Mouse (Mus musculus) forebrain, embryonic 14.5 days (tissue): Measurements from ENCODE around the gene Pde1a. TPM values are rescaled to one million over a fixed set of nuclear protein-coding genes. Genes with fewer than 3 reads are reported as not detected.

ENCODE experiments used
- ATAC-seq: fragments of 200-750 bp; cut with Nextera tagmentation; 2 replicates; pipeline ENCODE4 v1.8.0; 2017; ENCODE audit warnings: mild to moderate bottlenecking, moderate library complexity
- DNase-seq: peaks from one replicate; pipeline ENCODE4 v3.0.0-alpha.2; 2015; ENCODE audit warnings: low spot score
- H3K27ac ChIP-seq: fragments of 300-500 bp; sonication (generic); 2 replicates; pipeline ENCODE4 v1.5.1; 2014; ENCODE audit warnings: low read depth, mild to moderate bottlenecking, control low read depth, low read length, moderate library complexity
- H3K27me3 ChIP-seq: fragments of 300-500 bp; sonication (generic); replicated peaks from 2 replicates; pipeline ENCODE4 v1.6.1; 2014; ENCODE audit warnings: low read length, control low read depth, mixed read lengths; ENCODE audit not compliant: control insufficient read depth, insufficient read depth
- H3K36me3 ChIP-seq: fragments of 300-500 bp; sonication (generic); 2 replicates; pipeline ENCODE4 v1.6.1; 2014; ENCODE audit warnings: low read length, control low read depth; ENCODE audit not compliant: control insufficient read depth, insufficient read depth
- H3K4me1 ChIP-seq: fragments of 300-500 bp; sonication (generic); 2 replicates; pipeline ENCODE4 v1.6.1; 2014; ENCODE audit warnings: antibody characterized with exemption, low read length, control low read depth; ENCODE audit not compliant: control insufficient read depth, insufficient read depth
- H3K4me2 ChIP-seq: fragments of 300-500 bp; sonication (generic); 2 replicates; pipeline ENCODE4 v1.6.1; 2014; ENCODE audit warnings: mild to moderate bottlenecking, control low read depth, low read length
- H3K4me3 ChIP-seq: fragments of 300-500 bp; sonication (generic); 2 replicates; pipeline ENCODE4 v1.5.1; 2014; ENCODE audit warnings: low read depth, low read length, control low read depth
- H3K9ac ChIP-seq: fragments of 300-500 bp; sonication (generic); 2 replicates; pipeline ENCODE4 v1.6.1; 2014; ENCODE audit warnings: mild to moderate bottlenecking, low read length, control low read depth, moderate library complexity
- H3K9me3 ChIP-seq: fragments of 300-500 bp; sonication (generic); replicated peaks from 2 replicates; pipeline ENCODE4 v1.6.1; 2016; ENCODE audit warnings: low read length, control low read depth, mixed read lengths; ENCODE audit not compliant: control insufficient read depth
- WGBS: fragments of 180-500 bp; shearing (Covaris S2); extraction: QIAGEN DNeasy Blood & Tissue Kit; methylation state at CpG from one replicate; pipeline ENCODE4 v1.1.7; 2014; 5-methylcytosine and 5-hydroxymethylcytosine counted together
- polyA plus RNA-seq: library from polyadenylated mRNA; unstranded; fragments of >200 nt; fragmentation: Nextera tagmentation; extraction: Ambion mirVana; gene quantifications from 2 replicates; pipeline ENCODE4 v1.2.1, GENCODE M21; 2014

Gene Pde1a
- polyA plus RNA-seq, 1 experiment from 2014 or later = 10.5 TPM

DNA sequence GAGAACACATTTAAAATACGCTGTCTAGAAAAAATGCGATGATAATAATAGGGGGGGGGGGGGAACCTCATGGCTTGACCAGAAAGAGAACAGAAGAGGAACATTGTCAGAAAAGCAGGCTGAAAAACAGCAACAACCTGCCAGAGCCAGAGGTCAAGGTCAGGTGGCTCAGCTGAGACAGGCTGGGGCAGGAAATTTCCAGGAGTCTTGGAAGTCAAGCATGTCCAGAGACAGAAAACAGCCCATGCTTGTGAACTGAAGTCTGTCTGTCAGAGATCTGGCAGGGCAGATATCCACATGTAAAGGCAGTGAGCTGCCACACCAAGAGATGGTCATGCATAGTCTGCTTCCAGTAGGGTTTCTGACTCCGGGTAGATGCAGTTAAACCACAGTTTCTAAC lies 147.5 kb downstream of the Pde1a start:
- Histone ChIP-seq H3K4me1 (no peaks in the 10 kb centered on the region), H3K4me2 (no peak overlapping the region), H3K9ac (no peak overlapping the region), H3K27me3 (no peaks in the 10 kb centered on the region), H3K36me3 (no peaks in the 10 kb centered on the region), H3K4me3 (no peak overlapping the region), H3K27ac (no peak overlapping the region), H3K9me3 (no peaks in the 10 kb centered on the region)
- DNase-seq = no peak
- ATAC-seq = no peak
- WGBS = 94% methylated on average over 3 of the region's 3 CpGs

DNA sequence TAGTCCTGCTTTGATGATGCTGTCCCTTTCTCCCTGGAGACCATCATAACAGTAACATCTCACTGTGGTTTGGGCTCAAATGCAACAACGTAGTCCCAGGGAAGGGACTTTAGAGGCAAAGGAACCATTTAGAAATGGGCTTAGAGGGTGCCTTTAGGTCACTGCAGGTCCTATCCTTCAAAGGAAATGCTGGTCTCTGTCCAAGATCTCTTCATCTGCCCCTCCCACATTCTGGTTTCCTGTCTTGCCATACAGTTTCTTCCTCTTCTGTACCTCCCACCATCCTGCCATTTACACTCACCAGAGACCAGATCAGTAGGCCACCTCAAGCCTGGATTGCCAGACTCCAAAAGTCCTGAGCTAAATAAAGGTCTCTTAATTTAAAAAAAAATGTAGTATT lies 150.3 kb downstream of the Pde1a start:
- no peak overlapping the region for H3K4me2 ChIP-seq
- H3K9me3 ChIP-seq = no peaks in the 10 kb centered on the region
- no peaks in the 10 kb centered on the region for H3K27me3 ChIP-seq
- H3K27ac ChIP-seq = no peak overlapping the region
- H3K4me3 ChIP-seq = no peak overlapping the region
- no peaks in the 10 kb centered on the region for H3K36me3 ChIP-seq
- no peaks in the 10 kb centered on the region for H3K4me1 ChIP-seq
- WGBS = 97% methylated on average over 1 of the region's 1 CpGs
- no peak for DNase-seq
- no peak overlapping the region for H3K9ac ChIP-seq
- no peak for ATAC-seq

DNA sequence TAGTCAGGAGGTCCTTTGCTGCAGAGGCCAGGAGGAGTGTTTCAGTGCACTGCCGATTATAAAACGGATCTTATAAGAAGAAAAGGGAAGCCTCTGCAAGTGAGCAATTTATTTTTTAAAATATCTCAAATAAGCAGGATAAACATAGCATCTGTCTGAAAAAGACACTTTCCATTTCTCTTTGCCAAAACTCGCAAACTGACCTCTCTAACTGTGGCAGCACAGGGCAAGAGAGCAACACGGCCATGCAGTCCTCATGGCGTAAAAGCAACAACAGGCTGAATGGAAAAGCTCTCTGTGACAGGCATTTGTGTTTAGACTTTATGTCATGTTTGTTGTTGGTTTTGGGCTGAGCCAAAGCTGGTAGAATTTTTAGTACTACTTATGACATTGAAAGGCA lies 152.0 kb downstream of the Pde1a start:
- no peak overlapping the region for H3K4me3 ChIP-seq
- no peaks in the 10 kb centered on the region for H3K36me3 ChIP-seq
- no peak overlapping the region for H3K4me2 ChIP-seq
- no peak overlapping the region for H3K9ac ChIP-seq
- no peaks in the 10 kb centered on the region for H3K4me1 ChIP-seq
- H3K9me3 ChIP-seq = no peaks in the 10 kb centered on the region
- H3K27me3 ChIP-seq = no peaks in the 10 kb centered on the region
- DNase-seq (no peak), ATAC-seq (no peak)
- H3K27ac ChIP-seq = no peak overlapping the region
- 81% methylated on average over 5 of the region's 5 CpGs for WGBS

DNA sequence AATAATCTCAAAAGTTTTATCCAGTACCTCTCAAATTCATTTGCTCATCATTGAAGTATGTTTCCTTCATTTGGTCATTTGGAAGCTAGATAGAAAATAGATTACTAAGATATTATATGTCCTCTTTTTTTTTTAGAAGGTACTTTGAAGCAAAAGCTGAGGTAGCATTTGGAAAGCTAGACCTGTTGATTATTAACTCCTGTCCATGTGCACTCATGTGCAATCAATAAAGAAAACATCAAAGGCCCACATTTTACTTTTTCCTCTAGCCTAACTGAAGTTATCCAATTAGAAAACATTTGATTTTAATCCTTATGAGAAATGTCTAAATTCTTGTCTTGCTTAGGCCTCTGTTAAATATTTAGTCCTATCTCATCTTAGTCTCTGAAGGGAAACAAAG lies 153.3 kb downstream of the Pde1a start:
- ATAC-seq = no peak

DNA sequence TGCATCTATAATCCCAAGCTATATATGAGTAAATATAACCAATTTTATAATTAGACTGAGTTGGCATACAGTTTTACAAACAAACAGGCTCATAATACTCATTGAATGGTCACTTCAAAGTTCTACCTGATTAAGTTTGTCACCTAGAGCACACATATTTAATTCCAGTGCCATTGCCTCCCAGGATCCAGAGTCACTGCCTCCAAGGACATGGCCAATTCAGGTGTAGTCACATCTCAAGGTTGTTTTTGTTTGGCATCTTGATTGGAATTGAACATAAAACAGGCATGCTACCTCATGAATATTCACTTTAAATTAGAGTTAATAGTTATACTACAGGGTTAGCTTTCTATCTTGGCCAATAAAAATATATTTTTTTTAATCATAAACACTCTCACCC lies 157.0 kb downstream of the Pde1a start:
- Histone ChIP-seq H3K4me3 (no peak overlapping the region), H3K9ac (no peak overlapping the region), H3K4me2 (no peak overlapping the region), H3K9me3 (no peaks in the 10 kb centered on the region), H3K27ac (no peak overlapping the region), H3K27me3 (no peaks in the 10 kb centered on the region), H3K36me3 (no peaks in the 10 kb centered on the region), H3K4me1 (no peaks in the 10 kb centered on the region)
- DNase-seq = no peak
- ATAC-seq = no peak

More for the DNA sequence above, 153.3 kb downstream of the Pde1a start:
- Histone ChIP-seq H3K4me3 (no peak overlapping the region), H3K27ac (no peak overlapping the region), H3K4me1 (no peaks in the 10 kb centered on the region), H3K27me3 (no peaks in the 10 kb centered on the region), H3K36me3 (no peaks in the 10 kb centered on the region), H3K4me2 (no peak overlapping the region), H3K9ac (no peak overlapping the region), H3K9me3 (no peaks in the 10 kb centered on the region)
- no peak for DNase-seq

DNA sequence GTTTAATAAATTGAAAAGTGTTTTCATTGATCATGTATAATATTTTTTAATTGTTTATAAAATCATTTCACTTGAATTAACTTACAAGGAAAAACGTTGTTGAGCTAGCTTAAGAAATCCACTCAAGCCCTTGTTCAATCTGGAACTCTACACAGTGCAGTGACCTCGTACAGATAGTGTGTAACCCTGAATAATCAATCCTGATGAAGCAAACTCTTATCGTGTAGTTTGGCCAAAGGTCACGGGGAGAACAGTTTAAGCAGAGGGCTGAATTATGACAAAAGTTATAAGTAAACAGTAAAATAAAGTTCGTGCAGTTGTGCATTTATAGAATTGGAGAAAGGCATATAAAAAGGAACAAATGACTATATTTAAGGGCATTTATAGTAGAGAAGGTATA lies 159.7 kb downstream of the Pde1a start:
- H3K27me3 ChIP-seq = no peaks in the 10 kb centered on the region
- no peaks in the 10 kb centered on the region for H3K4me1 ChIP-seq
- H3K4me3 ChIP-seq = no peak overlapping the region
- no peak overlapping the region for H3K9ac ChIP-seq
- DNase-seq = no peak
- H3K27ac ChIP-seq = no peak overlapping the region
- ATAC-seq = no peak
- WGBS = 81% methylated on average over 5 of the region's 5 CpGs
- H3K36me3 ChIP-seq = no peaks in the 10 kb centered on the region
- H3K4me2 ChIP-seq = no peak overlapping the region
- no peaks in the 10 kb centered on the region for H3K9me3 ChIP-seq

DNA sequence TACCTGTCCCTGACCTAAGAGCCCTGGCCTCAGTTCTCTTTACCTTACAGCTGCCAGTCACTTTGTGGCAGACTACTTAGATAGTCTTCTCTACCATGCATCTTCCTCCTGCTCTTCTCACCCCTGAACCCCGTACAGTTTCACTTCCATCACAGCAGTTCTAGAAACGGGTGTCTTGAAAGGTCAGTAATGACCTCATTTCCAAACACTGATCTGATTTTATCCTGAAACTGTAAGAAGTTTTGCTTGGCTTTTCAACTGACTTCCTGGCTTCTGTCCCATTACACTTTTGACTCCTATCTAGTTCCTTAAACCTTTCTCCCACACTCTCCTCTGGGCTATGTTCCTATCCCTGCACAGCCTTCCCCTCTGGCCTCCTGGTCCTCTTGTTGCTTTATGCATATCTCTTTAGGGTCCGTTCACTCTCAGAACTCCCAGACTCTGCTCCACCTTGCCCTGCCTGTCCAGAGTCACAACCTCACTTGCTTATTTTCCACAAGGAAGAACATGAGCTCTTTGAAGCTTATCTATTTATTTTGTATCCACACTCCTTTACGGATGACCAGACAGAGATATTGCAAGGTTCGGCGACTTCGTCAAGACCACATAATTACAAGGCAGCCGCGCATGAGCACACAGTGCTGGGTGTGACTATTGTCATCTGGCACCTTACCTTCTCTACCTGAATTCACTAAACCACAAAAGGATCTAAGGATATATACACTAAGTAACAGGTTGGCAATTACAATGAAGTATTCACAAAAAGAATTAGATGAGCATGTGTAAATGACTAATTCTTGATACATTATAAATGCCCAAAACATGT lies 162.4 kb downstream of the Pde1a start:
- no peak overlapping the region for H3K4me2 ChIP-seq
- DNase-seq (no peak), ATAC-seq (no peak)
- no peaks in the 10 kb centered on the region for H3K27me3 ChIP-seq
- no peak overlapping the region for H3K27ac ChIP-seq
- H3K4me3 ChIP-seq = no peak overlapping the region
- WGBS = 83% methylated on average over 9 of the region's 9 CpGs
- H3K9ac ChIP-seq = no peak overlapping the region
- H3K4me1 ChIP-seq = no peaks in the 10 kb centered on the region
- no peaks in the 10 kb centered on the region for H3K36me3 ChIP-seq
- H3K9me3 ChIP-seq = no peaks in the 10 kb centered on the region

DNA sequence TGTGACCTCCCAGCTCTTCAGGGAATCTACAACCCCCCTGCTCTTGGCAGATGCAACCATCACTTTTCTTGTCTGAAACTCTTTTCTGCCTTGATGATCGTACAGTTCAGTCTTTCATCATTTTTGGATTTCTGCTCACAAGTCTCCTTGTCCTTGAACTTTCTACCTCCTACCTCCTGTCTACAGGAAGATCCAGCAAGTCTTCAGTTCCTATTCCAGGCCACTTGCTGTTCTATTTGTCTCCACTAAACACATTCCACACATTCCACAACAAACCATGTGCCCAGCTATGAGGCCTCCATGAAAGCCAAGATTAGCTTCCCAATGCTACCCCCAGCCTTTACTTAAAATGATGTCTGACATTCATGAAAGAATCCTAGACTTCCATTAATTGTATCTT lies 163.2 kb downstream of the Pde1a start:
- Histone ChIP-seq H3K9ac (no peak overlapping the region), H3K27ac (no peak overlapping the region), H3K27me3 (no peaks in the 10 kb centered on the region), H3K4me1 (no peaks in the 10 kb centered on the region), H3K4me2 (no peak overlapping the region), H3K9me3 (no peaks in the 10 kb centered on the region), H3K4me3 (no peak overlapping the region), H3K36me3 (no peaks in the 10 kb centered on the region)
- ATAC-seq = no peak
- WGBS = 100% methylated on average over 1 of the region's 1 CpGs
- DNase-seq = no peak

DNA sequence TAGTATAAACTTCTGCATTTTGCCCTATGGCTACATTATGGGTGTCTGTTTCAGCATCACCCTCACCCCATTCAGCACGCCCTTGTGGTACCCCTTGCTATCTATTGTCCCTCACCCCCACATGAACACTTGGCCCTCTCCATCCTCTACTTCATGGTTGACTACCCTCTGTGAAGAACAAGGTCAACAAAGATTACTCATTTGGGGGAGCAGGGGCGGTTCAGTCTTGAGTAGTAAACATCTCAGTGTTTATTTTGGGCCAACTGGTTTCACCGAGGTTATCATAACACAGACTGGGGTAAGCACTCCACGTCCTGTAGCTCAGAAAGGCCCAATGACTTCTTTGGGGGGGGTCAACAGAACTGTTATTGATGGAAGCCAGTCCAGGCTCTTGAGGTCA lies 164.3 kb downstream of the Pde1a start:
- WGBS = 88% methylated on average over 4 of the region's 4 CpGs
- H3K27me3 ChIP-seq = no peaks in the 10 kb centered on the region

More for the DNA sequence above, 164.3 kb downstream of the Pde1a start:
- Histone ChIP-seq H3K4me2 (no peak overlapping the region), H3K4me3 (no peak overlapping the region), H3K36me3 (no peaks in the 10 kb centered on the region), H3K4me1 (no peaks in the 10 kb centered on the region), H3K9me3 (no peaks in the 10 kb centered on the region), H3K27ac (no peak overlapping the region), H3K9ac (no peak overlapping the region)
- ATAC-seq = no peak
- no peak for DNase-seq
